Mouse (Mus musculus) kidney, postnatal 25 days (tissue): ENCODE results near the gene Gucy2g.
"Not testable (repeated sequence)": the region's sequence is repeated elsewhere in the genome, so short reads cannot be mapped to it uniquely, and the experiment has no call there.

Experiments
- DNase-seq, 2 experiments: peaks; one replicate each; pipeline ENCODE4 v3.0.0; 2021; ENCODE audit warnings: mixed read lengths in 2 of 2

The Gucy2g gene

DNA sequence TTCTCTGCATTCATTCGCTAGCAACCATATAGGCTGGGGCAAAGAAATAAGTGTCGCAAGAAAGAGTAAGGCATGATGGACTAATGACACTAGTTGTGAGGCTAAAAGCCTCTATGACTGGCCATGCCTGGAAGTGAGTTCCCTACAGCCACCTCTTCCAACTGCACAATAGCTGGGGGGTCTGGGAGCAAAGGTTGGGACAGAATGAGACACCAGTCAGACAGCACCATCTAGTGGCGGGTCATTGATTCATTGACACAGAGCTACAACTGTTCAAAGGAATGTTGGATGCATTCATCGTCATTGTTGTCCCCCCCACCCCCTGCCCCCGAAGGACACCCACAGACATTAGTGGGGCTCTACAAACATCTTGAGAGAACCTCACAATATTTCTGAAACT, 42.7 kb downstream of the Gucy2g start:
- DNase-seq = peak; percentile 54 to 85

DNA sequence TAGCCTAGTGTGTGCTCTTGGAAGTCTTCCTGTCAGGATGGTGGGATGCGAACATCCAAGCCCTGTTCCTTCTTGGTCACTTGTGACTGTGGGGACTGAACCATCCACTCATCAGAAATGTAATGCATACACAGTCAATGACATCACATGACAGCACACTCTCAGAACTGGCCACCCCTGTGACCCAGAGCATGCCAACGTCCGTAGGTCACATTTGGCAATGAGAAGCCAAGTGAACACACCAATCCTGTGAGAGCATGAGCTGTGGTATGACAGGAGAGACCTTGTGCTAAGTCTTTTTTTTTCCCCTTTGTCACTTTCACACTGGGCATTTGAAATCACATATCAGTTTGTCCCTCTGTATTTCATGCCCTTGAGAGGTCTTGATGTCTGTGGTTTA, 45.5 kb downstream of the Gucy2g start:
- no peak for DNase-seq

DNA sequence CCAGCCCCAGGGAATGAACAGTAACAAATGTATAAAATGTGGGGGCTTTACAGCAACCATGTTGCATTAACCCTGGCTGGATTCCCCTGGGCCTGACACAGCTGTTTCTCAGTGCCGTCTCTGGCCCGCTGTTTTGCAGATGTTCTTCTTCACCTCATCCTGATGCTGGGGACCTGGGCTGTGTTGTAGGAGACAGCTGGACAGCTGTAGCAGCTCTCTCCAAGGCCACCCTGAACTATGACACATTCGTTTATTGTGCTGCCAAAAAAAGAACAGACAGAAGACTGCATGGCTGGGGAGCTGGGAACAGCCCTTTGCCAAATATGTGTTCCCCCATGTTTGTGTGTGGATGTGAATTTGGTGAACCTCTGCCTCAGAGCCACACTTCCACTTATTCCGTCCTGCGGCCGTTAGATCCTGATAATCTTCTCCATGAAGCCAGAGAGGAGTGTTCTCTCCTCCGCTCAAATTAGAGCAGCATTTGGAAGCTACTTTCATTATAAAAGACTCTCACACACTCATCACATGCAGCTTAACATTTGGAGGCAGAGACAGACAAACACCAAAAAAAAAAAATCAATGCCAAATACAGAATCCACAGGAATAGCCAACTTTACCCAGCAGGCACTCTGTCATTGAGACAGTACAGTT, 46.4 kb downstream of the Gucy2g start:
- DNase-seq = no peak

DNA sequence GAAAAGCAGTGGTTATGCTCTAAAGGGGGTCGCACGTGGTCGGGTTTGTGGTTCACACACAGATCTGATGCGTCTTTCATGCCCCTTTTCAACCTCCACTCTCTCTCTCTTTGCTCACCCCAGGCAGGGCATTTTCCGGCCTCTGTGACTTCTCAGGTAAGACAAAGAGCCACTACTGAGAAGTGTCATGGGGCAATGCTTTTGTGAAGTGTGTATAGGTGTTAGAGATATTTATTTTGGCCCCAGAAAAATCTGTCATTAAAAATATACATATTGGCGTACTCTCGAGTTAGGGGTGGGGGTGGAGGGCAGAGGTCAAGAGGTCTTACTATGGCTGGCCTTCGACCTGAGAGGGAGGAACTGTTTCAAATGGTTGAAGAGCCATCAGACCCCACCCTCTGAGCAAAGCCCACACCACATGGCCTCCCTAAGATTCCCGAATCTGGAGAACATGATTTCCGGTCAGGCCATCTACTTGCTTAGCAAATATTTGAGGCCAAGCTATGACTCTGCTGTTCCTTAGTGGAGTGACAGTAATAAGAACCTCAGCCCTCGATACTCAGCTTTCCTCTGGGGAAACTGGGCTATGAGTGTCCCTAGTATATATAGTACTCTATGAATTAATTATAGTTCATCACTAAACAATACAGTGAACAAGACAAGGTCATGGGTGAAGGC, 47.2 kb downstream of the Gucy2g start:
- DNase-seq = no peak

DNA sequence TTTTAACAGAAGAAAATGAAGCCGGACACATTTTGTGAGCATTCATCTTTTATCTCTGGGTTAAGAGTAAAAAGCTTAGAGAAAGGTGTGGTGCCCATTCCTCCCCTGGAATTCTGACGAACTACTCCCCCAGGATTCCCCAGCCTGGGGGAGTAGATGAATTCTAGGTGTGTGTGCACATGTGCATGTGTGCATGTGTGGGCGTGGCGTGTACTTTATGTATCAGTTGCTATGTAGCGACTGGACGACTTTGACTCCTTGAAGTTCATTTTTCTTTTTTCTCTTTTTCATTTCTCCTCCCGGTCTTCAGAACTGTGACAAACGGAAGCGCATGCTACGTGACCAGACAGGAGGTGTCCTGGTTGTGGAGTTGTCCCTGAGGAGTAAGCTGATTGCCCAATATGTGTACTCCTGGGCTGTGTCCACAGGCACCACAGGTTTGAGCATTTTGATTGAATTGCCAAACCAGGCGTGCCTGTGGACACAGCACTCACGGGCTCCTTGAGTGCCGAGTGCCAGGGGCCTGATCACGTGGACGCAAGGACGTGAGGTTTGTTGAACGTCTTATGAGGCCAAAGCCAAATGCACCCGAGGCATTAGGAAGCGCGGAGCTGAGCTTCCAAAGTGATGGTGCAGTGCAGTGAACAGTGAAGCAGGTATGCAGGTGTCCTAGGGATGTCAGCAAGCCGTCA, 48.6 kb downstream of the Gucy2g start:
- DNase-seq = peak in 1 of 2 experiments; percentile 46

DNA sequence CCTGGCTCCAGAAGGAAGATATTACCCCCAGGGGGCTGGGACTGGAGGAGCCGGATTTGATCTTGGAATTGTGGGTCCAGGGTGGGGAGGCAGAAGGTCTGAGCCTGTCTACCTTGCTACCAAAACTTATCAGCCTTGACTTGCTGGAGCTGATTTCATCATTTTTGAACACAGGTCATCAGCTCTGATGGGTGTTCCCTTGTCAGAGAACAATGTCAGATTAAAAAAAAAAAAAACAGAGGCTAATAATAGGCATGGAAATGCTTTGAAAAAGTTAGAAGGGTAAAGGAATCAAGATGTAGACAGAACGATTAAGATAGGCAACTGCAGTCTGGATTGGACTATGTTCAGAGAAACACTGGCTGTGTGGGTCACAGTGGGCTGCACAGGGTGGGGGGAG, 49.4 kb downstream of the Gucy2g start:
- DNase-seq = no peak

DNA sequence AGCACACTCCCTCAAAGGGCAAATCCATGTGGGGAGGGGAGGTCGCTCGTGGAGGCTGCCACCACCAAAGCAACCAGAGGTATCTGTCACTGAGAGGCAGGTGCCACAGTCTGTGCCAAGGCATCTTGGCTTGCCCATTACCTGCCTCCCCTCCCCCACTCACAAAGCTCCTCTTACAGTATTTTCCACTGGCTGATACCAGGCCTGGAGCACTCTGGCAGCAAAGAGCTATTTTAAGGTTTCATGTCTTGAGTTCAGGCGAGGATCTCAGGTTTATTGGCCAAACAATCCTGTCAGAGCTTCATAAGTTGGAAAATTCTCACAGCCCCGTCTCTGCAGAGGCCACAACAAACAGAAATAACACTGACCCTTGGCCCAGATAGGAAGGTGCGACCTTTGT, 51.0 kb downstream of the Gucy2g start:
- DNase-seq = peak; percentile 59 to 71

DNA sequence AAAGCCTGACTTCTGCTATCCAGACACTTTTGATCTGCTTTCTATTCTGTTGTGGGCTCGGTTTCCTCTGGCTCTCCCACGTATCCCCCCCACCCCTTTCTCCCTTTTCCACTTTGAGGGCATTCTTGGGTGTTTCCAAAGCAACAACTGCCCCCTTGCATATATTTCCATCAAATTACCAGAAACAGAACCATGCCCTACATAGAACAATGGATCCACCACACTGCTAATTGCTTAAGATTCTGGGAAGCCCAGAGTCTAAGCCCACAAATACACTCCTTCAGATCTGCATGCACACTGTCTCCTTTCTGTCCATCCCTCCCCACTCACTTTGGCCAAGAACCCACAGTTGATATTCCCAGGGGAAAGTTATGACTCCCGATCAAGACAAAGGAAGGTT, 55.4 kb downstream of the Gucy2g start:
- no peak for DNase-seq

DNA sequence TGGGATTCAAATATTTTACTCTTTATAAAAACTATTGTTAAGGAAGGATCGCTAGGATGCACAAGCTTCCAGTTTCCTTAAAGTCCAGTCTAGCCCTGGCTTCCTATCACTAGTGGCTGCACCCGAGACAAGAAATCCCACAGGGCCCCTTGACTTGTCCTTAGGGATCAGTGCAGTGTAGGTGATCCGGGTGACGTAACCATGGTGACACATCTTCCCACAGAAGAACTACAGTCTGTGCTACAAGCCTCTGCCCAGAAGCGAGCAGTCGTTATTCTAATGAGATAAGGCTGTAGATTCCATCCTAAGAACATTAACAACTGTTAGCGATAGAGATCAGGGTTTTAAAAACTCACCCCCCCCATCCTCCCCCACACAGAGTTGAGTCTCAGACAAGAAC, 56.0 kb downstream of the Gucy2g start:
- no peak for DNase-seq

DNA sequence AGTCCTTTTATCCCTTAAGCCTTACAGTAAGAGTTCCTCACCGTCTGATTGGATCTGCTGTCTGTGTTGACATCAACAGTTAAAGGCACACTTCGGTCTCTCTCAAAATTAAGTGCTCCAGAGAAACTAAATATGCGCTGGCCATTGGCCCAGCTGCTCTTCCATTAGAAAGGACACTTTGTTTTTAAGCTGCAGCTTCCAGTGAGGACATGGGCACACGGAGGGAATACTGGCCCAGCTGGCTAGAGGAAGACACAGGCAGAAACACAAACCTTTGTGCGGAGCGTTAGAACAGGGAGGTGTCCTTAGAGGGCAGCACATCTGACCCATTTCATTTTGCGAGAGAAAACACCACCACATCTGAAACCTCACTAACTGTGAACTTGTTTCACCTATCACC, 56.6 kb downstream of the Gucy2g start:
- no peak for DNase-seq

DNA sequence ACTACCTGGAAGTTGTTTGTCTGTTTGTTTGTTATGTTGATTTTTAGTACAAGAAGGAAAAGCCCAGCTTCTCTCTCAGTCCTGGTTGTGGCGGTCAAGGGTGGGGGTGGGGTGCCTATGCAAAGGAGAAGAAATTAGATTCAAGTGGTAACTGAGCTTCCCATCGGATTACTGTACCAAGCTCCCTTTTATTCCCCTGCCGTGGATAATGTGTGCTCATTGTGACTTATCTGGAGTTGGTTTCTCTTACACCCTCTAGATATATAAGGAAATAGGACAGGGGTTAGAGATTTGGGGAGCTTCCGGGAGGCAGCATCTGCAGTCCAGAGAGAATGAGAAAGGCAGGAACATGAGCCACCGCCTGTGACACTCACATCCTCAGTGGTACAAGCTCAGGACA, 60.6 kb downstream of the Gucy2g start, which contains the start of gene Tectb:
Tectb (plus strand) TSS at position 301 of the 400 bp plus-strand sequence.
- DNase-seq = no peak

DNA sequence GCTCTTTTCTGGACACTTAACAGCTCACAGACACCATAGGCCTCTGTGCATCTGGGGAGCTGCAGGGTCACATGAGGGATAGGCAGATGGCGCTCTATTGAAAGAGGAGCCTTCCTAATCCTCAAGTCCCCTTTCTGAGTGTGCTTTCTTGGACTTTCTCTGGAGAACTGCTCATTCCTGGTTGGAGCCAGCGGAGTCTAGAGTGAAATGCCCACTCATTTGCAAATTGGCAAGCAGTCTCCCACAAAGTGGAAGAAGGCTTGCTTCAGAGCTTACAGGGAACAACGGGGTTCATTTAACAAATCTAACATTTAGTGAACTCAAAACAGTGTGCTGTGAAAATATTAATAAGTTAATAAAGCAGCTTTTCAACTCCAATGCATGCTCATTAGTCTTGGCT, 63.9 kb downstream of the Gucy2g start:
- DNase-seq = no peak

DNA sequence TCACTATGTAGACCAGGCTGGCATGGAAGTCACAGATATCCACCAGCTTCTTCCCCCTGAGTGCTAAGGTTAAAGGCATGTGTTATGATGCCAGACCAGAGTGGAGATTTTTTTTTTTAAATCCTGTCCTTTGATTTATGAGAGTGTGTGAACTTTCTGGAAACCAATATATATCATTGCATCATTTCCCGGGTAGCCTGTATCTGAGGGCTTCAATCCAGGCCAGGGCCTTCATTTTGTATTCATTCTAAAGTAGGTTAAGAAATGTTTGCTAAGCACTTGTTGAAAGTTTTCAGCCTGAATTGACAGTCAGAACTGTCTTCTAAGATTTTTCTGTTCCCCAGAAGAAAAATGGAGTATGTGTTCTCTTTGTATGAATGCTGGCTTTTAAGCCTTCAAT, 69.5 kb downstream of the Gucy2g start:
- no peak for DNase-seq

DNA sequence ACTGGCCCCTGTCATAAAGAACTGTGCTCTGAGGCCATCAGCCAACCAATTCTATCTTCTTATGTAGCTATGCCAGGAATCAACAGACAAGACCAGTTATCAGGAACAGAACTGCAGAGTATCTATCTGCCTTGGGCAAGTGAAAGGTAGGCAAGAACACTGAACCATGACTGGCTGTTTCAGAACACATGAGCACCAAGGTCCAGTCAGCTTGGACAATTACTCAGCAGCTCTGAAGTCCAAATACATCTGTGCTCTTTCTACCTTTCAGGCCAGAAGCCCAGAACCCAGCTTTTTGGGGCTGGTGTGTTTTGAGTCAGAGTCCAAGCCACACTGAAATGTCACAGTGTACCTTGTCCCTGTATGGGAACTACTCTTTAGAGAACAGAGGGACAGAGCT, 70.6 kb downstream of the Gucy2g start:
- no peak for DNase-seq

DNA sequence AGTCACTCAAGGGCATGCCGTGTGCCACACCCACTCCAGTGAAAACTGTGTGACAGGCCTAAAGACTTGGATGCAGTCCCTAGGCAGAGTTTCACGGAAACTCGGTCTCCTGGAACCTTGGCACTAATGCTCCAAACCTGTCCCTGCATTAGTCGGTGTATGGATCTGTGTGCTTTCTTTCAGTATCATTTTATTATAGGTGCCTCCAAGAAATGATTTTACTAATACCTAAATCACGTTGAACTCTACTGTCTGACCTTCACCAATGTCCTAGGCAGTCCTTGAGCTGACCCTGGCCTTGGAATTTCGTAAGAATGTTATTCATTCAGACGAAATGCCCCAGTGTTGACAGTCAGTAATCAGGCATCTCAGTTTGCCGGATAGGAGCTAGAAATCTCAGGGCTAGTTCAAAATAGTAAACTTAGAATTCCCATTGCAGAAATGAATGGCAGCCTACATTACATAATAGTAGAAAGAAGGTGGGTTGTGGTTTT, 71.8 kb downstream of the Gucy2g start:
- not testable (repeated sequence) for DNase-seq

DNA sequence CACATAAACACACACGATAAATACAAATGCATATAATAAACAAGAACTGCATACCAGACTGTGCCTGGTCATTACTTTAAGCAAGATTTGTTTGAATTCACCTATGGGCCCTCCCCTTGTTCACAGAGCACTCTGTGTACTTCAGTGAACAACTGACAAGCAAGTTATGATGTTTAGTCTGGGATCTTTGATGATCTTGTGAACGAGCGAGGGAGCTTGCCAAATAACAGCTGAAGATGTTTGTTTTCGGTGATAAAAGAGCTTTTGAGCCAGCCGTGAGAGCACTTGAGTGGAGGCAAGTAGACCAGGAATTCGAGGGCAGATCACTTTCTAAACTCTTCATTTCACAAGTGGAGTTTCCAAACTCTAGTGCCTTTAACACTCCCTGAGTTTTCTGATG, 72.7 kb downstream of the Gucy2g start:
- DNase-seq = no peak

DNA sequence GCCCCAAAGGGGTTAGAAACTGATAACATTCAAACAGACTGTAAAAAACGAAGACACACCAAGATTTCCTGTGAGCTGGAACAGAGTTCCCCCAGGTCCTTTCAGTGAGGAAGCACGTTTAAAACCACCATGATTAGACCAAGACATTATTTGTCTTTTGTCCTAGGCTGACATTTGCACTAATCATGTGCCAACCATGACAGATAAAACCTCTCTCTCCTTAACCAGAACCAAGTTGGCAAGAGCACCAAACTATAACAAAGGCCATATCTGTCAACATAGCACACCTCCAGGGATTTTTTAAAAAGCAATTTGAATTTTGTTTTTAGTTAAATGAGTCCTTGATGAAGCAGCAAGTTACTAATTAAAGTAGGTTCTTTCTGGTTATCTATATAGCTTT, 73.3 kb downstream of the Gucy2g start:
- no peak for DNase-seq

DNA sequence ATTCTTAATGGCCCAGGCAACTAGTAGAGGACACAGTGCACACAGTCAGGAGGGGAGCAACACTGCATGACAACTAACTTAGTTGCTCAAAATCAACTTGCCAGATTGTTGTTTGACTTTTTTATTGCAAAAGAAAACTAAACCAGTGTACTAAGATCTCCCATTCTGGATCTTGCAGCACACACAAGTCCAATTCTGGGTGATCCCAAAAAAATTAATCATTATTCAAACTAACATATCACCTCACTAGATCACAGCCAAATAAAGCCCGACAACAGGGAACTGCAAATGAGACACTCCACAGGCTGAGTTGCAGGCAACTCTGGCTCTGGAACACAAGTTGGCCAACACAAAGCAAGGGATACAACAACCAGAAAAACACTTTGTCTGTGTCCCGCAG, 74.3 kb downstream of the Gucy2g start:
- no peak for DNase-seq

DNA sequence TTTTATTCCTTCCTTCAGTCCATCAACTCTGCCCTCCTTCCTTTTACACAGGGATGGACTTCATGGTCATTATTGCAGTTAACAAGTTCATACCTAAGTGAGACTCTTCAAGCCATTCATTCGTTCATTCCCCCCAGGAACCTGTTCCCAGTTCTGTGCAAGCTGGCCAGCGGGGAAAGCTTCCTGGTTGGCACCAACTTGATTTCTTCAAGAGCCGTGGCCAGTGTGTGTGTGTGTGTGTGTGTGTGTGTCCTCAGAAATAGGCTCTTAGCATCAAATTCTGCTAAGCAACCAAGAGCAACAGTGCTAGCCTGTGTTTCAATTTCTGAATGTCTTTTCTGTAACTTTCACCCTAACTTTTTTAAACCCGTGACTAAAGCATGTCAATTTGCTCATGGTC, 75.1 kb downstream of the Gucy2g start:
- DNase-seq = no peak

DNA sequence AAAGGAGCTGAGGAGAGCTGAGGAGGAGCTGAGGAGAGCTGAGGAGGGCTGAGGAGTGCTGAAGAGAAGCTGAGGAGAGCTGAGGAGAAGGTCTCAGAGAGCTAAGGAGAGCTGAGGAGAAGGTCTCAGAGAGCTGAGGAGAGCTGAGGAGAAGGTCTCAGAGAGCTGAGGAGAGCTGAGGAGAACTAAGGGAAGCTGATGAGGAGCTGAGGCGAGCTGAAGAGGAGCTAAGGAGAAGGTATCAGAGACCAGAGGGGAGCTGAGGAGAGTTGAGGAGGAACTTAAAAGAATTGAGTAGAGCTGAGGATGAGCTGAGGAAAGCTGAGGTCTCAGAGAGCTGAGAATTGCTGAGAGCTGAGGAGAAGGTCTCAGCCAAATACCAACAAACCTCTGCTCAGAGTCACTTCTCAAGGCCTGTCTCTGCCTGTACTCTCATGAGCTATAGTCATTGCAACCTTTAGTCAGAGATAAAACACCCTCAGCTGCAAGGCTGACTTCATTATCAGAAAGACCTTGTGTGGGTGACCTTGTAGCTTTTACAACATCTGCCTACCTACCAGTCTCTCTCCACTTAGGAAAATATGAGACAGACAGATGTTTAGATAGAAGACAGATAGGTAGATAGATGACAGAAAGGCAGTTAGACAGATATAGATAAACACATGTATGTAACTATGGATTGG, 75.7 kb downstream of the Gucy2g start:
- no peak for DNase-seq

DNA sequence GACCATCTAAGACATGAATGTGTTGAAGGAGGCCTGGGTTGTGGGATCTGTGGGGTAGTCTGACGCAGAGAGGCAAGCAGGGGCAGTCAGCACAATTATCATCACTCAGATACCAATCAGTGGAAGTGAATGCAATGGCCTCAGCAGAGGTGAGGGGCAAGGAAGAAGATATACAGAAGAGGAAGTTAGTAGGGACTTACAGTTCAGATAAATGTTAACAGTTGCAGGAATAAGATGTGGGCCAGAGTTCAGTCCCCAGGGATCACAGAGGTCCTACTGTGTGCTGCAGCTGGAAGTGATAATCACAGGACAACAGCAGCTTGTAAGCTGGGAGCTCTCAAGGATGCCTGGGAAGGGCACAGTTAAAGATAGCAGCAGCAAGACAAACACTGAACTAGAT, 76.9 kb downstream of the Gucy2g start:
- no peak for DNase-seq

DNA sequence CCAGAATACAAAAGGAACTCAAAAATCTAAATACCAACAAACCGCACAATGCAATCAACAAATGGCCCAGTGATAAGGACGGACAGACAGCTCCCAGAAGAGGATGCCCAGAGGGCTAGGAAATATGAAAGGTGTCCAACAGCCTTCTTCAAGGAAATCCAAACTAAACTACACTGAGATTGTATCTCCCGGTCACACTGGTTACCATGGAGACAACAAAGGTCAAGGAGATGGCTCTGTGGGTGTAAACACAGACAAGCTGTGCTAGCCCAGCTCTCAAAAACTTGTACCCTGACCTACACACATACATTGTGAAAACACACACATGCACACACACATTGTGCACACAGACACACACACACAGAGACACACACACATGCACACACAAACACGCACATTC, 78.8 kb downstream of the Gucy2g start:
- DNase-seq = no peak

DNA sequence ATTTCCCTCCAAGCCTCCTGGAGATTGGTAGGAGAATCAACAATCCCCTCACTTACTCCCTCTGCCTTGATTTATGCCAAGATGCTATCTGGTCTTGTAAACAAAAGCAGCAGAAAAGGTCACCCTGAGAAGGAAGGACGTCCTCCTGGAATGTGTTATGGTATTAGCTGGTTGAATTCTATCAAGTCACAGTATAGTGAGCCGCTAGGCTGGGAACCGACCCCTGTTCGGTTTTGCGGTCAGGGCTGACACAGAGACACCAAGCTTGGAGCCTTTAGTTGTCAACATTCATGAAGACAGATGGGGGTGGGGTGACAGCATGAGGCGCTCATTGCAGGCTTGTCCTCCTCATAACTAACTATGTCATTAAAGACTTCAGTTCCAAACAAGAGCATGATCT, 81.2 kb downstream of the Gucy2g start:
- no peak for DNase-seq

DNA sequence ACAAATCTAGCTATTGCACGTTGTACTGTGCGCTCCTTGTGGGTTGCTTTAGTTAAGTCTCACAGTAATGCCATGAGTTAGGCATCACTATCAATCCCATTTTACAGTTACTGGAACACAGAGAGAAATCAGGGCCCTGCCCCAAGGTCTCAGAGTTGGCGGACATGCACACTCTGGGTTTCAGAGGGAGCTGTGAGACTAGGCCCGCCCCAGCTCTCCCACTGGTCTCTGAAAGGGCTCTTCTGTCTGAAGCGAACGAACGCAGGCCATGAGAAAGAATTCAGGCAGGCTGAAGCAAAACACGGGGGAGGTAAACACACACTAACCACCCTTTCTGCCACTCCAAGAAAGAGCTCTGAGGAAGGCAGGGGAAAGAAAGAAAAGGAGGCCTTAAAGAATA, 82.4 kb downstream of the Gucy2g start:
- DNase-seq = no peak
